Mouse (Mus musculus) telencephalon, adult 2 months (tissue): ENCODE results near the gene Hipk2.

Source experiments
- DNase-seq: peaks from one replicate; pipeline ENCODE4 v3.0.0-alpha.2; 2011; ENCODE audit warnings: low read depth, low spot score

The Hipk2 gene

GRCm38 (mm10) chr6:38833721-38834120, 42.2 kb downstream of the Hipk2 start:
- DNase-seq: no peak

DNA sequence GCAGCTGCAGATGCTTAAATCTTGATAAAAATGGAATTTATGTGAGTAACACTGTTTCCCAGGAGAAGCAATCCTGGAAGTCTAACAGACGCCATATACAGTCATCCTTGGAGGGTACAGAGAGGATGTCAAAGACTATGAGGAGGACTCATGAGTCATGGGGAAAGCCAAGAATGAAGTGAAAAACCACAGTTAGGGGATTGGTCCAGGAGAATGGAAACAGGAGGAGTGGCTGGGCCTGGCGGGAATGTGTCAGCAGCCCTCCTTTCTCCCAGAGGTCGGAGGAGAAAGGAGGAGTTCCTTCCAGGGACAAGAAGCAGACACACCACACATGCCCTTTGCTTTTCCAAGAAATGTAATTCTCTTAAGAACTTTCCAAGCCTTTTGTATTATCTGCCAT, 46.5 kb downstream of the Hipk2 start:
- DNase-seq: no peak

DNA sequence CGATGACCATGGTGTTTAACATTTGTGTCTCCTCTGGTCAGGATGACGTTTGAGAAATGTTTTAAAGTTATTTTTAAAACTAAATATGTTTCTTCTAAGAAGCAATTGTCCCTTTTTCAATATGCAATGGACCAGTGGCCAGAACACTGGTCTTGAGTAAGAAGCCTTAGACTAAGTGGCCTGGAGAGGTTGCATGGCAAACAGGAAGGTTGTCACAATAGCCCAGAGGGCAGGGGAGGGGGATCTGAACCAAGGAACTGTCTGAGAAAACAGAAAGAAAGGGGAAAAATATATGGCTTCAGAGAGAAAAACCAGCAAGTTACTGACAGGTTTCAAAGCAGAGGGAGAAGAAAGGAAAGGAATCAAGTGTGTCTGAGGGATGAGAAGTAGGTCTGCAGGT, 47.8 kb downstream of the Hipk2 start:
- DNase-seq: no peak

DNA sequence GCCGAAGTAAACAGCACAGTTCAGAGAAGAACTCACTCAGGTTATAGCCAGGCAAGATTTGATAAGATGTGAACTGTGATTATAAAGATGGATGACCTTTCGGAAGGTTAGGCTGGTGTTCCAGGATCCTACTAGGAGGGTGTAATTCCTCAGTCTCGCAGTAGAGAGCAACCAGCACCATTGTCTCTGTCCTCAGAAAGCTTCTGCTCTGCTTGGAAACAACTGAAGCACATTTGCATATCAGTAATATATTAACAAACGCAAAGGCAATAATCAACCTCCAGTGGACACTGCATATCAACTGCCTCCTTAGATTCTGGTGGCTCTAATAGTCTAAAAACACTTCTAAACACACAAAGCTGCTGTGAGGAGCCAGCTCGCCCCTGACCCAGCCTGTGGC, 48.5 kb downstream of the Hipk2 start:
- DNase-seq: no peak

DNA sequence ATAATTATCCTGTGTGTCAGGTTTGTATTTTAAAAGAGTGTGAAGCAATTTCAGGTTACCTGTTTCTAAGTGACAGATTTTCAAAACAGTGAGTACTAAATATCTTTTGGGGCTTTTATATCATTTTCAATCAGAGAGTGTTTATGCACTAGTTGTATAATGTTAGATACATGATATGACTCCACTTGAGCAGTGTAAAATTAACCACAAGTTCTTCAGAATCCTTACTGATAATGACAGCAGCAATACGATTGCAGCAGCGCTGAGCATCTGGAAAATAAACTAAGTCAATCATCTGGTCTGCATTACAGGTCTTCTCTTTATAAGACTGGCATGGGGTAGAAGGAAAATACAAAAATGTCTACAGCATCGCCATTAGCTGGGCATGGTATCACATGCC, 49.1 kb downstream of the Hipk2 start:
- DNase-seq: no peak

GRCm38 (mm10) chr6:38825886-38826285, 50.1 kb downstream of the Hipk2 start:
- no peak for DNase-seq

GRCm38 (mm10) chr6:38823827-38824226, 52.1 kb downstream of the Hipk2 start:
- no peak for DNase-seq

- no peak for DNase-seq
Measured at GRCm38 (mm10) chr6:38823164-38823563, 52.8 kb downstream of the Hipk2 start.

DNA sequence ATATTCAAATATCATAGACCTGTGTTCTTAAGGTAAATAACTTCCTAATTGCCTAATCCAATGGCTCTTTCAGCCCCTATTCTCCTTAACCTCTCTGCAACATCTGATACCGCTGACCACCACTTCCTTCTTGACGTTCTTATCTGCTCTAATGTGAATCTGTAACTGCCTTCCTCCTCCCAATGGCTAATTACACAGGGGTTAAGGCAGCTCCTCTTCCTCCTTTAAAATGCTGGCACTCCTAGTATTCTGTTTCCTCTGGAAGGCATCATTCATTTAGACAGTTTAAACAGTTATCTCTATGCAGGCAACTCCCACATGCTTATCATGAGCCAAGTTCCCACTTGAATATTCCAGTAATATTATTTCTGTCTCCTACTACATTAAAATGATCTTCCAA, 54.3 kb downstream of the Hipk2 start:
- DNase-seq: no peak

DNA sequence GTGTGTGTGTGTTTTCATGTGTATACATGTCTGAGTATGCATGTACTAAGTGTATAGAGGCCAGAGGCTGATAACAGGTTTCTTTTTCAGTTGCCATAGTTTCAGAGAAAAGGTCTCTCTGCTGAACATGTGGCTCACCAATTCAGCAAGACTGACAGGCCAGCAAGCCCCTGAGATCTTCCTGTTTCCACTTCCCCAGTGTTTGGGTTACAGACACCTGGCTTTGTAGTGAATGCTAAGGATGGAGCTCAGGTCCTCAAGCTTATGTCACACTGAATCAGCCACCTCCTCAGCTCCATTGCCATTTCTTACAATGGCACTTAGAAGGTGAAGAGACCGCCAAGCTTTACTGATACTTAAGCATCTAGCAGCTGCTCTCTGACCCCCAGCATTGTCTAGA, 55.1 kb downstream of the Hipk2 start:
- no peak for DNase-seq

- DNase-seq: no peak
Measured at GRCm38 (mm10) chr6:38816216-38816615, 59.7 kb downstream of the Hipk2 start.

DNA sequence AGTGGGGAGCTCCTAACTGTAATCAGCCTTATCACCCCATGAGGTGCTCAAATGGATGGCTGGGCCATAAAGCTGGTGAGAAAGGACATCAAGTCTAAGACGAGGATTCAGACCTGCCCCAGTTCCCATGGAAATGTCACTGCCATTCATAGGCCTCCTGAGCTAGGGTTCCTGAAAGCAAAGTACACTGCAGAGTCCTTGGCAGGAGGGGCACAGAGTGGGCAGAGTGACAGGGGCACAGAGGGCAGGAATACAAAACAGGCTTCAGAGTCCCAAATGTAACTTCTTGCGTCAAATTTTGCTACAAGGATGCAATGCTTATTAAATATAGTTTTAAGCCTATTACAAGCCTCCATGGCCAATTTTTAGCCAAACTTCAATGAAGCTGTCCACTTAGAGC, 60.4 kb downstream of the Hipk2 start:
- DNase-seq: no peak

DNA sequence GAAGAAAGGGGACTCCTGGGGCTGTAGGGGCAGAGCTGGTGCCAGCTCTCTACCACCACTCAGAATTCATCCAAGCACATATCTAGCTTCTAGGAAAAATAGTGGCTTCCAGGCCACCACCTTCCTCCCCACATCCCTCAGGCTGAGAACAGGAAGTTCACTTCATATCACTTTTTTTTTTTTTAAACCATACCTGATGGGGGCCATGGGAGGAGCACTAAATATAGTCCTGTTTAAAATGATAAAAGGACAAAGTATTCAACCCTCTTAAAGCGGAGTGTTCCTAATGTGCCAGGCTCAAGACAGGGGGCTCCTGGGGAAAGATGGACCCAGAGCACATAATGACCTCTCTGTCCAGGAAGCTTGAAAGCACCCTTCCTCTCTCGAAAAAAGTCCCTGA, 61.3 kb downstream of the Hipk2 start:
- no peak for DNase-seq

GRCm38 (mm10) chr6:38811459-38812145, 64.4 kb downstream of the Hipk2 start:
- DNase-seq: no peak

GRCm38 (mm10) chr6:38810121-38810475, 65.9 kb downstream of the Hipk2 start:
- no peak for DNase-seq

DNA sequence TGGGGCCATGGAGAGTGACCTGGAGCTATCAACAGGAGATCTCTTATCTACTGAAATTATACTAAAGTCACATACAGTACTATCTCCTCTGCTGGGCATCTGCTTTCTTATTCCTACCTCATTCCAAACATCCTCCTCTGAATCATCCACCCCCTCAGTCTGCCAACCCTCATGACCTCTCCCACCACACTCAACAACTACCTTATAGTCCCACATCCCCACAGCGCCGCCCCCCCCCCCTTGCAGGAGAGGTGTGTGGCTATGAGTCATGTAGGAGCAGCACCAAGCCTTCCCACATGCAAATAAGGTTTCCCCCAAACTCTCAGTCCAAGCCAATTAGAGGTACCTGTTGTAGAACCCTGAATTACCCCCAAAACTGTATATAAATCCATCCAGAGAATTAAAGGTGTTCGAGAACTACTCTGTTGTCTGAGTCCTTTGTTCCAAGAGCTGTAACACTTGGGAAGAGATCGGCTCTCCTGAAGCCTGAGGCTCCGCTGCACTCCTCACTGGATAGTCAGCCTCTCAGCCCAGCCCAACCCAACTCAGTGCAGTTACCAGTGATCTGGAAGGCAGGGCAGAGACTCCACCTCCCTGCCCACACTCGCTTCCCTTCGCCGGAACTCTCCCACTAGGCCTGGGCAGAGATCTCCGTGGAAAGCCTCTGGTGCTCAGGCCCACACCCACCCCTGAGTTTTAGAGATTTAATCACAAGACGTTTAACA, 66.4 kb downstream of the Hipk2 start:
- no peak for DNase-seq

- no peak for DNase-seq
Measured at GRCm38 (mm10) chr6:38808317-38808716, 67.6 kb downstream of the Hipk2 start.

GRCm38 (mm10) chr6:38806963-38807445, 69.0 kb downstream of the Hipk2 start:
- DNase-seq: no peak

DNA sequence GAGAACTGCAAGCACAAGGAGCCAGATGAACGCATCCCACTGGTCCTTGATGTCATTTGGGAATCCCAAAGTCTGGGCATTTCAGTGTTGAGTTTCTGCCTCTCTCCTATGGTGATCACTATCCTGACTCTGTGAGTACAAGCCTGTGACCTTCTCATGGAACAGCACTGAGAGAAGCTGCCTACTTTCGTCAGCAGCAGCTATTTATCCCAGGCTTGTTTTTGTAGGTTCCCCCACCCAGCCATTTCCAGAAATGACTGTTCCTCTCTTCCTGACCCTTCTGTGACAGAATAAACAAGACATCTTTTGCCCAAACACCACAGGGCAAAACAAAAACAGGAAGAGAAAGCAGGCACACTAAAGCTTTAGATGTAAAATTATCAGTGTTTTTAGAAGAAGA, 70.4 kb downstream of the Hipk2 start:
- no peak for DNase-seq

GRCm38 (mm10) chr6:38801252-38801651, 74.7 kb downstream of the Hipk2 start:
- DNase-seq: no peak

- DNase-seq: no peak
Measured at GRCm38 (mm10) chr6:38797548-38797947, 78.4 kb downstream of the Hipk2 start.

DNA sequence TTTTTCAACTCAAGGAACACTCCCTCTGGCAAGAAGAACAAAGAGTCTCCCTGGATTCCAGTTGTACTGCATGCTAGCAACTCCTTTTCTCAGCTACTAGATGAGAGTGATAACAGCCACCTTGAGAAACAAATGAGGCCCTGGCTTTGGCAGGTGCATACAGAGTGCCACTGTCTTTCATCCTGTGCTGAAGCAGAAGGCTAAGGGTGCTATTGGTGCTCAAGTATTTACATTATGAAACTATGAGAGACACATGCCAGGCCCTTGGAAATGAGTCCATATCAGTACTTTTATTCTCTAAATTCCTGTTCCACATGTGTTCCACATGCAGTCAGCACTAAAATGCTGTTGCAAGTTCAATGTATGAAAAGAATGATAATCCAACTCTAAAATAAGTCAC, 79.0 kb downstream of the Hipk2 start:
- no peak for DNase-seq

GRCm38 (mm10) chr6:38796388-38796787, 79.6 kb downstream of the Hipk2 start:
- no peak for DNase-seq
